Mouse (Mus musculus) ovary, postnatal 14 days (tissue): ENCODE data around the gene Gm6460.
"Not testable (repeated sequence)": the region's sequence is repeated elsewhere in the genome, so short reads cannot be mapped to it uniquely, and the experiment has no call there.

ENCODE experiments used
- DNase-seq: peaks from one replicate; pipeline ENCODE4 v3.0.0; 2022; ENCODE audit warnings: low spot score

Gene Gm6460

GRCm38 (mm10) chr5:11594613-11595012 is at the start of gene Gm6460:
Gene Gm6460, plus strand, starts transcription at chr5:11594913.
- not testable (repeated sequence) for DNase-seq
